Mouse (Mus musculus): ENCODE measurements at regions not wholly inside any gene's neighbourhood (a gene's known extent, or its start where the extent isn't known, plus 50 kb on each side); places are given as distances from the start of the nearest gene placed in this dataset.

DNA sequence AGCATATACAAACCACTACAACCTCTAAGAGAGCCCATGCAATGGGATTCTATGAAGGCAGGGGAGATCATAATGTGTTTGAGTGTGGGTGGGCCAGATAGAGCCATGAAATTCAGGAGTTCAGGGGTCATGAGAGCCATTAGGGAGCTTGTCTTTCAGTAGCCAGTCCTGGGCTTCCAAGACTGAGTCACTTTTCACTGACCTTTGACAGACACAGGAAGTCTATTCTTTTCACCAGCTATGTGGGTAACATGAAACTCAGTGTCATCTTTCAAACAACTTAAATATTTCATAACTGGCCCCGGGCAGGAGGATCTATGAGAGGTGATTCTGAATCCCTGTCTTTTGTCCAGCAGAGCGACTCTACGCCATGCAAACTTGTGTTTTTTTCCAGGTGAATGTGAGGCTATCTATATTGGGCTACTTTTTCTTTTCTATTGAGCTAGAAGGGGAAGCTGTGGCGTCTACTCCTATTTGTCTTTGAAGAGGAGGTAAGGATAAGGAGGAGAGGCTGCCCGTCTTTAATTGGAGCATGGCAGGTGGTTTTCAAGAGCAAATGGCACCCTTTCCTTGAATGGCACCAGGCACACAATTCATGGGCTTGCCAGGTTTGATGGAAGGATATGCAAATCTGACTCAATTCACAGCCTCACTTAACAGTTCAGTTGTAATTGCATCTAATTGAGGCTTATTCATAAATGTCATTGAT is 95.6 kb upstream of the Chd2 start:
- DNase-seq (ENCODE audit: low spot score), result no peak

GRCm38 (mm10) chr7:73635422-73635821 is 93.8 kb upstream of the Chd2 start:
- no peak for DNase-seq (ENCODE audit: low spot score)

GRCm38 (mm10) chr7:73630790-73631189 is 89.2 kb upstream of the Chd2 start:
- DNase-seq (ENCODE audit: low spot score), result no peak

DNA sequence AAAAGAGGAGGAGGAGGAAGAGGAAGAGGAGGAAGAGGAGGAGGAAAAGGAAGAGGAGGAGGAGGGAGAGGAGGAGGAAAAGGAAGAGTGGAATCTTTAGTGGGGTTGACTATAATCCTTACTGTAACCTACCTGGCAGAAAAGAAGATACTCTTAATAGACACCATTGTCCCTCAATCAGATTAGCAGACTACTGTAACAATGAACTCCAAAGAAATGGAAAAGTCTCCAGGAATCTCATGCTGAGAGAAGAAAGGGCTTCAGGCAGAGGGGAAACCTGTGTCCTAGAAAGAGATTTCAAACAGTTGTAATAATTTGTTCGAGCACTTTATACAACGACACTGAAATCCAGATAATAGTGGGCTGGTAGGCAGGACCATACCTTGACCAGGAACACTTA is 87.6 kb upstream of the Chd2 start:
- DNase-seq (ENCODE audit: low spot score), result no peak

DNA sequence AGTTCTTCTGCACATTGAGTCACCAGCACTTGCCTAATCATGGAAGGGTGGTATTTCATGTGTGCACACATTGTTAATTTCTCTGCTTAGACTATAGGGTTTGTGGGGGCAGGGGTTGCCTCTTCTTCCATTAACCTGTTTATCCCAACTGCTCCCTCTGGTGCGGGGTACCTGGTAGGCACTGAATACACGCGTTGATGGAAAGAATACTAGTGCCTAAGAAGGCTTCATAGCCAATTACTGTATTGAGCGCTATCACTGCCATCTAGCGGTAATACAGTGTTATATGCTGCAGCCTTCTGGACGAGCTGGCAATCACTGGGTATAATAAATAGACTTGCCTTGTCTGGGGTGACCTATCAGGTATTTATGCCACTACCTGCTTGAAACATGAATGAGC is 86.4 kb upstream of the Chd2 start:
- DNase-seq (ENCODE audit: low spot score), result peak; percentile 42

- DNase-seq (ENCODE audit: low spot score), result no peak
Observed at GRCm38 (mm10) chr7:73626291-73626690, 84.7 kb upstream of the Chd2 start.

- DNase-seq (ENCODE audit: low spot score), result no peak
Observed at GRCm38 (mm10) chr7:73625651-73626050, 84.0 kb upstream of the Chd2 start.

DNA sequence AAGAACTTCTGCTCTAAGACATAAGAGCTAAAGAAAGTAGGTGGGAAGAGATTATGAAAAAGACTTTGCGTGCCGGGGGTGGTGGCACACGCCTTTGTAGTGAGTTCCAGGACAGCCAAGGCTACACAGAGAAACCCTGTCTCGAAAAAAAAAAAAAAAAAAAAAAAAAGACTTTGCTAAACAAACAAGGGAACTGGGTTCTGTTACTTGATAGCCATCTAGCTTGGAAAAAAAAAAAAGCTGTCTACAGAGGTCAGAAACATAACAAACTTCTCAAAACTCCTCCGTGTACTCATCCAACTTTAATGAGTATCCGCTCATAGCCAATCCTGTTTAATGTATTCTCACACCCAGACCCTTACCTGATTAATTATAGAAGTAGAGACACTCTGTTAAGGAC is 83.4 kb upstream of the Chd2 start:
- DNase-seq (ENCODE audit: low spot score), result no peak

DNA sequence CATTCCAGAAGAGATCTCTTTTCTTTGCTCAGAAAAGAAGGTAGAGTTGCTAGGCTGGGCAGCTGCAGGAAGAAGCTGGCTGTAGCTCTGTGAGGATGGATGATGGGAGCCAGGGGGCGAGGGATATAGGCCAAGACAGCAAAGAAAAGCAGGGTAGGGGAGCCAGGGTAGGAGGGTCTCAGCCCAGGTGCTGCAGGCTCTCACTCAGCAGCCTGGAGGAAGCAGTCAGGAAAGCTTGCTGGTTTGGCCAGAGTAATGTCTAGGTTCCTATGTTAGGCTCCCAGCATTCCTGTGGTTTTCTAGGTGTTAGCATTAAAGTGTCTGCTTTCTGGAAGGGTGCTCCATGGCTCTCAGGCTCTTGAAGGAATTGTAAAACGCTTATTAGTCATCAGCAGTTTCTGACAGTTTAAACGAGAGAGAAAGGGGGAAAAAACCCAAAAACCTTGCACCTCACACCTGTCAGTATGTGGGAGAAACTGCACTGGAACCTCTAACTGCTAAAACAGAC is 82.5 kb upstream of the Chd2 start:
- no peak for DNase-seq (ENCODE audit: low spot score)

GRCm38 (mm10) chr7:73622468-73622867 is 80.8 kb upstream of the Chd2 start:
- no peak for DNase-seq (ENCODE audit: low spot score)

- DNase-seq (ENCODE audit: low spot score), result no peak
Observed at GRCm38 (mm10) chr7:73620341-73620740, 78.7 kb upstream of the Chd2 start.

DNA sequence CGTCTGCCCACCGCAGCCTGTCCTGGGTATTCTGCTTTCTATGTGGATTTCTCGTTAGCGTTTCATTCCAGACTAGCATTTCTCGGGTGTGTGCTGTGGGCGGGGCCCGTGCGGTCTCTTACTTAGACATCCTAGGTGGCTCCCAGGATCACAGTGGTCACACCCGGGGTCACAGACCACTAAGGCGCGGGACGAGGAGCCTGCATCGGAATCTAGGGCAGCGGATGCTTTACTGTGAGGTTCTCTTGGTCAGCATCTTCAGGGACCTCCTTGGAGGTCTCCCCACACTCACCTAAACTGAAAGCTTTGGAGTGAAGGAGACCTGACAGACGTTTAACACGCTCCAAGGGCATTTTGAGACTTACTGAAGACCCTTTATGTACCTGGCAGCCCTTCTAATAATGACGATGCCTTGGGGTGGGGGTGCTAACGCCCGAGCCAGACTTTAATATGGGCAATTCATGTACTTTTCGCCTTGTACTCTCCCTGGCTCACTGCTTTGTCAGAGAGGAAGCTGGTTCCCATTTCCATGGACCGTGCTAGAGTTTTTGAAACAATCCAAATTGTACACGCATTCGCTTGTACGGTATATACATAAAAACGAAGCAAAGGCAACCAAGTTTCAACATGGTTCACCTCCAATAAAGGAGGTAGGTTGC is 77.3 kb upstream of the Chd2 start:
- no peak for DNase-seq (ENCODE audit: low spot score)

GRCm38 (mm10) chr7:73617910-73618757 is 76.5 kb upstream of the Chd2 start:
- DNase-seq (ENCODE audit: low spot score), result peak; percentile 99

DNA sequence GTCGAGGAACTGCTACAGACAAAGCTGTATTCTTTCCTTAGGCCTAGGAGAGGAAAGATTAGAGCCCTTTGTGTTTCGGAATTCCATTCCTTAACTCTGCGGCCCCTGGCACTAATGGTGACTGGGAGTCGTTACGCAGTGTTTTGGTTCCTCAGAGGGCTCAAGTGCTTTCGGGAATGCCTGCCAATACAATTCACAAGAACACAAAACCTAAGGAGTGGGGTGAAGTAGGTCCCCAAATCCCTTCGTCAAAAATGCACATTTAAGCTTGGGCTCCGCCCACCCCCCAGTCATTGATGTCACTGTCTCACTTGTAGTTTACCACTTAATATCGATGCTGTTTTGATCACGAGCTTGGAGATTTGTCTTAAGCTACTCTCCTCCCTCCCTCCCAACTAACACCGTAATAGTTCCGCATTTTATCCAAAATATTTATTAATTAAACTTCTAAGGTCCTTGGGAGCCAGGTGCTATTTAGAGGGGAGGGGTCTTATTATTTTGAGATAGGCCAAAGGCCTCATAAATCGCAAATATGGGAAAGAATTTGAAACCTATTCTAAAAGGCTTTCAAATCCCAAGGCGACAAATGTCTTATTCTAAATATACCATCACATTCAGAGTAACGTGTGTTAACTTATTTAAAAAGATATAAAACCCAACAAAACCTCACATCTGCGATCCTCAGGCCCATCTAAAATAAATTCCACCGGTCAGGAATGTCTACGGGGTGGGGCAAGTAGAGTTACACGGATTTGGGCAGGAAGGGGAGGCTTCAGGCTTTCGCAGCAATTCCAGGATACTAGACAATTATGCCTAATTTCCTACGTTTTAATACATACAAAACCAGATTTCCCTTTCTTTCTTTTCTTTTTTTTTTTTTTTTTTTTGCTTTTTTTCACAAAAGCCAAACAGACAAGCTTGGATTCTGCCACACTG is 75.6 kb upstream of the Chd2 start:
- DNase-seq (ENCODE audit: low spot score), result peak; percentile 40

GRCm38 (mm10) chr7:73616015-73616414 is 74.4 kb upstream of the Chd2 start:
- DNase-seq (ENCODE audit: low spot score), result peak; percentile 29

DNA sequence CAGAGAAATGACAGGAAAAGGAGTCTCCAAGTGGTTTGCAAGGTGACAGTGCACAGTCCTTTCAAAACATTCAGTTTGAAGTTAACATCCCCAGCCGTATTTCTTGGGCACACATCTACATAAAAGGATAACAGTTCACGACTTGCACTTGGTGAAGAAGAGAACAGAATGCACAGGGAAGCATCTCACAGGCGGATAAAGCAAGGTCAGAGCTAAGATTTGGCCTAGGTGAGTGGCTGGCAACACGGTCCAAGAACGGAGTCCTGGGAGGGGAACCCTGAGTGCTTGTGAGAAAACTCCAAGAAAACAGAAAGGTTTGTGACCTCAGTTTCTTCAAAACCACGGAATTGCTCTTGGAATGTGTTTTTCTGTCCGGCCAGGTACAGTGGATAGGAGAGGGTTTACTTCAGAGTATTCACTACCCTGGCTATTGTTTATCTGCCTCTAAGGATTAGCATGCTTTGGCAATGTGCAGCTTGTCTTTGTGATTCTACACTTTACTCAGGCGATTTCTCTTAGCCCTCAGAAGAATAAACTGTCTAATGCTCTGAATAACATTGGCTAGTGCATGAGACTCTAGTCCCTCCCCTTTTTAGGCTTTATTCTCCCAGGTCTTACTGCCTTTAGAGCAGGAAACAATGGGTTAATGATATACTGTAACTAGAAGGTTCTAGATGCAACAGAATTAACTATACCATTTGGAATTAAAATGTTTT is 73.4 kb upstream of the Chd2 start:
- DNase-seq (ENCODE audit: low spot score), result no peak

DNA sequence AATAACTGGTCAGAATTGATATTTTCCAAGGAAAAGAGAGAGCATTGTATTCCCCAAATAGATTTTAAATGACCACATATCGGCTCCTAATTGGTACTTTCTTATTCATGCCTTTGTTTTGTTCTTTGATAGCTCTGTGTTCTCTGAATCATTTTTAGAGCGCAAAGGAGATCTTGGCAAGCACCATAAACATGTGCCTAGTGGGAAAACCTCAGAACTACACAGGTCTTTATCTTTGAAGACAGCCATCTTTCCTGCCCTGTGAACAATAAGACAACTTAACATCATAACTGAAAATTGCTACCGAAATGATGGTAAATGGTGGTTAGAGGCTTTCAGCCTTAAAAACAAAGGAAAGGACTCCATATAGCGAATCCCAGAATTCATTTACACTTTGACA is 72.7 kb upstream of the Chd2 start:
- DNase-seq (ENCODE audit: low spot score), result no peak

GRCm38 (mm10) chr7:73612752-73613092 is 71.1 kb upstream of the Chd2 start:
- DNase-seq (ENCODE audit: low spot score), result no peak

- DNase-seq (ENCODE audit: low spot score), result no peak
Observed at GRCm38 (mm10) chr7:73611866-73612751, 70.5 kb upstream of the Chd2 start.

- DNase-seq (ENCODE audit: low spot score), result no peak
Observed at GRCm38 (mm10) chr7:73608804-73609275, 67.2 kb upstream of the Chd2 start.
